Mouse (Mus musculus) bone marrow macrophage, adult 2 months (primary cell): ENCODE measurements at regions not wholly inside any gene's neighbourhood (a gene's known extent, or its start where the extent isn't known, plus 50 kb on each side); places are given as distances from the start of the nearest gene placed in this dataset.

Experiments used
- H3K27ac ChIP-seq: 2 replicates; pipeline ENCODE4 v1.5.1; 2012; ENCODE audit warnings: low read depth, low read length; ENCODE audit not compliant: insufficient read depth
- H3K4me1 ChIP-seq: 2 replicates; pipeline ENCODE4 v1.6.1; 2012; ENCODE audit warnings: low read length; ENCODE audit not compliant: control insufficient read depth, insufficient read depth
- H3K4me3 ChIP-seq: 2 replicates; pipeline ENCODE4 v1.5.1; 2012; ENCODE audit warnings: mild to moderate bottlenecking, low read length, moderate library complexity; ENCODE audit not compliant: insufficient read depth
- CTCF ChIP-seq: IDR thresholded peaks from 2 replicates; pipeline ENCODE4 v1.5.1; 2012; ENCODE audit warnings: low read depth, mild to moderate bottlenecking, low read length, moderate library complexity
- POLR2A ChIP-seq: IDR thresholded peaks from 2 replicates; pipeline ENCODE4 v1.6.1; 2012; ENCODE audit warnings: mild to moderate bottlenecking, low read depth, low read length, borderline replicate concordance

DNA sequence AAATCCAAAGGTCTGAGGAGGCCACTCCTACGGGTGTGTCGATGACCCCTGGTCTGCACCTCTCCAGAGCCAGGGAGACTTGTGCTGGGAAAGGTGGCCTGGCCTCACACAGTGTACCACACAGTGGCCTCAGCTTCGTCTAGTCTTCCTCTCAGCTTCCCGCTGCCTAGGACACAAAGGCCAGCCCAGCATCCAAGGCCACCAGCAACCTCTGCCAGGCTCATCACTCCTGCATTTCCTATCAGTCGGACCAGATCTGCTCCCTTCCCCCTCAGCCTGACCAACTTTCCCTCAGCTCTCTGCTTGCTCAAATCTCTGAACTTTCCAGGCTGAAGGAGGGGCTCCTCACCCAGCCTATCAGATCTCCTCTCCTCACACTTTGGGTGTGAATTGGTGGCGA is 213.8 kb downstream of the Rplp1 start:
- no peak overlapping the region for H3K4me3 ChIP-seq
- TF ChIP-seq CTCF (no peak), POLR2A (no peak)
- no peak overlapping the region for H3K27ac ChIP-seq
- H3K4me1 ChIP-seq = peaks cover 46% of the 10 kb centered on the region

DNA sequence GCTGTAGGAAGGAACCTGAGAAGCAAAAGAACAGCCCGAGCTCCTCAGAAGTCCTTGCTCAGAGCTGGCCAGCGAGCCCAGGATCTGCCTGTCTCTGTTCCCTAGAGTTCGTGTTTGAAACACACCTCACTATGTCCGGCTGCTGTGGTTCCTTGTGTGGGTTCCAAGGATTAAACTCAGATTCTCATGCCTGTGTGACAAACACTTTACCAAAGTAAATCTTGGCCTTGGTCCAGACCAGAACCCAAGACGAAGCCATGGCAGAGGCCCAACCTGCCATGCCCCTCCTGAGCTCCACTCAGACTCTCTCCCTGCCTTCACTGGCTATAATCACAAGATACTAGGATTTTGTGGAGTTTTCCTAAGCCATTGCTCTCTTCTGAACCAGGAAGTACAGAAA is 214.7 kb downstream of the Rplp1 start:
- no peak for TF ChIP-seq POLR2A
- no peak for TF ChIP-seq CTCF

DNA sequence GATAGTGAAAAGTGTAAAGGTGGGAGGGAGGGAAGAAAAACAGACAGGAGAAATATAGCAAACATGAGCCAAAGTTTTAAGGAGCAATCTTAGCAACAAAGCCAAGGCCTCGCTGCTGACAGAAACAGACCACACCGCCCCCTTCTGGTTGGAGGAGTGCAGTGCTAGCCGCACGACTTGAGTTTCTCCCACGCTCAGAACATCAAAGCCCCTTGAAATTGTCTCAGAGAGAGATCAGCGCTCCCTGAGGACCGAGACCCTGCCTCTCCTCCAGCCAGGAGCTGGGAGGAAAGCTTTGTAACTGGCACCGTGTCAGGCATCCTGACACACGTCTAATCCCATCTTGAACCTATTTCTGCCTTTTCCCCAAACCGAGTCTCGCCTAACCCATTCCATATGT is 216.4 kb downstream of the Rplp1 start:
- TF ChIP-seq POLR2A = no peak
- TF ChIP-seq CTCF = peak; percentile 77
- Histone ChIP-seq H3K27ac (no peak overlapping the region), H3K4me1 (peaks cover 42% of the 10 kb centered on the region), H3K4me3 (no peak overlapping the region)

More for the DNA sequence above, 214.7 kb downstream of the Rplp1 start:
- Histone ChIP-seq H3K4me3 (no peak overlapping the region), H3K27ac (no peak overlapping the region), H3K4me1 (peaks cover 47% of the 10 kb centered on the region)

DNA sequence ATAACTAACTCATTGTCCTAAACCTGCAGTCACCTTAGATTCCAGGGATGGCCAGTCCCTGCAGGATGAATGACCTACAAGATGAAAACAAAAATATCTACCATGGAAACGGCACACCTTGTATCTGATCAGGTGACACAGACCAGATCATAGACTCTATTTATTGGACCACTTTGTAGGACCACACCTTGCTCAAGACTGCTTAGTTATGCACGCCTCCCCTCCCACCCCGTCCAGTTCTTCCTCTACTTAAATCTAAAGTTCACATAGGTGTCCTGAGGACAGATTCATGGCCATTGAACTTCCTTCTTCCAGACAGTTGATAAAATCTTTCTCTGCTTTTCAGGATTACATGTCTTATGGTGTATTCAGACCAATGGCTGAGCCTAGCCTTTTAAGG is 217.5 kb downstream of the Rplp1 start:
- Histone ChIP-seq H3K4me1 (peaks cover 39% of the 10 kb centered on the region), H3K27ac (no peak overlapping the region), H3K4me3 (no peak overlapping the region)
- no peak for TF ChIP-seq CTCF
- TF ChIP-seq POLR2A = no peak

DNA sequence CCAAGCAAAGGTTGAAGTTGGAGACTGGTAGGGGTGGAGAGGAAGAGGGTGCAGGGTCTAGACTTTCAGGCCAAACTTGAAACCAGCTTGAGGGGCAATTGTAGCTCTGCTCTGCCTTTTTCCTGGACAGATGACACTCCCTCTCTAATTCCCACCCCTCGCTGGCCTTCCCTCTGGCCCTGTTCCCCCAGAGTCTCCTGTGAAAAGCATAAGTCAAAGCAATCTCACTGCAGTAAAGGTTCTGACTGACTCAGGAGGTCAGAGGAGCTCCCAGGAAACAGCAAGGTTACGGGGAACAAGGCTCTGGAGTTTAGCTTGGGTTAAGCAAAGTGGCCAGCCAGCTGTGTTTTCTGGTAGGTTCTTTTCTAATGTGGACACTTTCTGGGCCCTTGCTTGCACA is 218.5 kb downstream of the Rplp1 start:
- H3K27ac ChIP-seq = no peak overlapping the region

DNA sequence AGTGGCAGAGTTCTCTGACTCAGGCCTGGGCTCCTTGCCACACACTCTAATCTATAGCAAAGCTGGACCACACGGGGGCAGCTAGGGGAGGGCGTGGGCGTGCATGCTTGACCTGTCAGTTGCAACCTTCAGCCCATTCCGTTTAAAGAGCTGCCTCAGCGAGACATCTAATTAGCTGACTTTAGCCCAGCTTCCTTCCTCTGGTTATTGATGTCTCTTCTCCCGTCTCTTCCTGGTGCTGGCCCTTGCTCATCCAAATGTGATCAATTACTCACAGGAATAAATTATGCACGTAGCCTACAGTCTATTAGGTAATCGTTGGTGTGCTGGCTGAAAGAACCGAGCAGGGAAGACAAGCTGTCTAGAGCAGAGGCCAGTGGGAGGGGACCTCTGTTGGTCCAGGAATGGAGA is 219.0 kb downstream of the Rplp1 start:
- H3K4me1 ChIP-seq = peaks cover 27% of the 10 kb centered on the region
- no peak for TF ChIP-seq POLR2A
- TF ChIP-seq CTCF = no peak
- H3K4me3 ChIP-seq = no peak overlapping the region
- no peak overlapping the region for H3K27ac ChIP-seq

More for the DNA sequence above, 218.5 kb downstream of the Rplp1 start:
- Histone ChIP-seq H3K4me1 (peaks cover 31% of the 10 kb centered on the region), H3K4me3 (no peak overlapping the region)
- TF ChIP-seq POLR2A (no peak), CTCF (no peak)

DNA sequence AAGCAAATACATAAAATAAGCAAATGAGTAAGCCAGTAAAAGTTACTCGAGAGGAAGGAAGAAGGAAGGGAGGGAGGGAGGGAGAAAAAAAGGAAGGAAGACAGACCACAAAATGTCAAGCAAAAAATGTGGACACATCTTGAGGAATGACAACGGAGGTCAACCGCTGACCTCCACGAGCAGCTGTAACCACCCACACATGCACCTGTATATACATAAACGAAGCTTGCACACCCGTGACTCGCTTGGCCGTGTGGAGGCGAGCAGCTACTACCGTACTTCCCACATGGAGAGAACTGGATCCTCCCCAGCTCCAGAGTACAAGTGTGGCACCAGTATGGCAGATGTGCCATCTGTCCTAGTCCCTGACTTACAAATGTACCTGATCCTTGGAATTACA is 220.1 kb downstream of the Rplp1 start:
- Histone ChIP-seq H3K4me1 (peaks cover 23% of the 10 kb centered on the region), H3K27ac (no peak overlapping the region), H3K4me3 (no peak overlapping the region)
- TF ChIP-seq POLR2A = no peak
- TF ChIP-seq CTCF = no peak

DNA sequence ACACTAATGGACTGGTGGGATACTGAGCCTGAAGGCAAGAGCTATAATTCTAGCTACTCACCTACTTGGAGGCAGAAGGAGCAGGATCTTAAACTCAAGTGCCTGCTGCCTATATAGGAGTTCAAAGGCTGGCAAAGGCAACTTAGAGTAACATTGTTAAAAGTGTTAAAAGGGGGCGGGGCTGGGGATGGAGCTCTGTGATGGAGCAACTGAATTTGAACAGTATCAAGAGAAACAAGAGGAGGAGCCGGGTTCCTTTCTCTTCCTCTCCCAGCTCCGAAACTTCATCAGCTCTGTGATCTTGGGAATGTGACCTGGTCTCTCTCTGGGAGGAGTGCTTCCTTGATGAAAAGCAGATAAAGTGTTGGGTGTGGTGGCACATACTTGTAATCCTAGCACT is 223.6 kb downstream of the Rplp1 start:
- TF ChIP-seq CTCF = no peak
- TF ChIP-seq POLR2A = no peak
- no peak overlapping the region for H3K27ac ChIP-seq
- no peak overlapping the region for H3K4me3 ChIP-seq
- peaks cover 22% of the 10 kb centered on the region for H3K4me1 ChIP-seq

DNA sequence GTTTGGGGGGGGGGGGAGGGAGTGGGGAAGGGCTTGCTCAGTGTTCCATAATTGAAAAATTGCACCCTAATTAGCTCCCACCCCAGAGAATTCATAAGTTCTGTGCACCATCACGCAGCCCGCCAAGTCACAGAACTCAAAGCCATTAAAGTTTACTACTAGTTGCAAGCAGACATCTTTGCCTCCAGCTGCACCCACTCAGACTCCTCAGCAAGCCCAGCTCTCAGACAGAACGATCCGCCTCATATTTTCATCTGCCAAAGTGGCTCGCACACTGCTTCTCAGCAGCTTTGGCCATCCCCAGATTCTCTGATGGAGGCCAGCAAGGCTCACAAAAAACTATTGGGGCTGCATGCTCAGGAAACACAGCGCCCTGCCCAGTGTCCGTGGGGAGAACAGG is 224.4 kb downstream of the Rplp1 start:
- TF ChIP-seq POLR2A (no peak), CTCF (no peak)
- Histone ChIP-seq H3K4me1 (peaks cover 14% of the 10 kb centered on the region), H3K4me3 (no peak overlapping the region), H3K27ac (no peak overlapping the region)

DNA sequence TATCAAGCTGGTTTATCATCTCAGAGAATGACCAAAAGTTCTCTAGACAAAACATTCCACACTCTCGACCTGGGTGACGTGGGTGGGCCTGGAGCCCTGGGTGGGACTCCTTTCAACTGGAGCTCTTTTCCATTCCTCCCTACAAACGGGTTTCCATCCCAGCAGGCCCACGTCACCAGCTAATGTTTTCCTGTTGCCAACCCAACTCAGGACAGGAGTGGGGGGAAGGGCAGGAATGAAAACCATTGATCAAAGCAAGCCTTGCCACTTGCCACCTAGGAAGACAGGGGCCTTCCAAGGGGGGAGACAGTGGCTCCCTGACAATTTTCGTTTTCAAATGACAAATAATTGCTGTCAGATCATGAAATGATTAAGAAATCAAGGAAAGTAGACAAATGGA is 224.8 kb downstream of the Rplp1 start:
- Histone ChIP-seq H3K27ac (no peak overlapping the region), H3K4me1 (peaks cover 10% of the 10 kb centered on the region), H3K4me3 (no peak overlapping the region)
- TF ChIP-seq CTCF (no peak), POLR2A (no peak)

DNA sequence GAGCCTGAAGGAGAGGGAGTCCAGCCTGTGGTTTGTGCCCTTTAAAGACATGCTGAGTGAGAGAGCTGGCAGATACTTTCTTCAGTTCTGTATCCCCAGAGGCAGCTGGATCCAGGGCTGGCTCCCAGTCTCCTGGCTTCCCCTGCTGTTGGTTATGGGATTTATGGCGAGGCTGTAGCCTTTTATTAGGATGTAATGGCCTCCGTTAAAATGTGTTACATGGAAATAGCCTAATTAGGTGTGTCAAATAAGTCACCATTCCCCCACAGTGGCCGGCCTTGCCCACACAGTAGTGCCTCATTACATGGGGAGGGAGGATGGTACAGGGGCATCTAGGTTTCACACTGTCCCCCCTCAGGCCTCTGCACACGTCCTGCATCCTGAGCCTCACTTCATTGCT is 230.8 kb downstream of the Rplp1 start:
- H3K27ac ChIP-seq = no peak overlapping the region
- no peak for TF ChIP-seq CTCF
- no peak for TF ChIP-seq POLR2A
- H3K4me3 ChIP-seq = no peak overlapping the region
- peaks cover 23% of the 10 kb centered on the region for H3K4me1 ChIP-seq
